Mouse (Mus musculus): ENCODE data around the gene Itfg1. TPM values are rescaled to one million over a fixed set of nuclear protein-coding genes. Genes with fewer than 3 reads are reported as not detected.

Itfg1 gene
- 7.1 and 8.9 TPM in 2 replicates for polyA plus RNA-seq (2012; rRNA removed)
- polyA plus RNA-seq (2014; fragmentation: Nextera tagmentation; extraction: Ambion mirVana) = 24.2 and 26.7 TPM in 2 replicates

DNA sequence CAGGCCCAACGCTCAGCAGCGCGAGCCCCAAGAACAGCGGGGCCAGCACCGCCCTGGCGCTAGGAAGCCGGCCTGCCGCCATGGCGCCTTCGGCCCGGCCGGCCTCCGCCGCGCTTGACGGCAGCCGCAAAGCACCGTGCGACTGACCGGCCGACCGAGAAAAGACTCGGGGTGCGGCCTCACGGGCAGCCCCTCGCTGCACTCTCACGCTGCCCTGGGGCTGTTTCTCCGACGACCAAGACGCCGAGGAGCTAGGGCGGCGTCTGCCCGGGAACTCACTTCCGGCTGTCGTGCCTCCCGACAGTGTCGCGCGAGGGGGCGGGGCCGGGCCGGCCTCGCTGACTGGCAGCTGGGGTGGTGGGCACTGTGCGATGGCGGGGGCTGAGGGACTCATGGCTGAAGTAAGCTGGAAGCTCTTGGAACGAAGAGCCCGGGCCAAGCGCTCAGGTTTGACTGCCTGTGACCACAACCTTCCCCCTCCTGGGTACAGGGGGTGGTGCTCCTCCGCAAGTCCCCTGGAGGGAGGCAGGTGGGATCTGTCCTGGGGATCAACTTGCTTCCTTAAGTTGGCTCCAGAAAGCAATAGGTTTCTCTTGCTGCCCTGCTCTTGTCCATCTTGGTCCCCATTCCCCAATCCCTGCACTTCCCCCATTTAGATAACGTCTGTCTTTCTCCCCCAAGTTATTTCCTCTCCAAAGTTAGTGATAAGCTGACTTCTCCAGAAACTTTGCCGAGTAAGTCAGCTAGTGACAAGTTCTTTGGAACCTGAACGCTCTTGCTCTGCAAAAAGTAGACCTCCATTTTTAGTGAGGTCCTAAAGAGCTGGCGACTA lies at the start of gene Itfg1, which contains the start of gene Phkb:
Gene Itfg1 (minus strand): TSS at position 265 of the 832 bp plus-strand sequence.
Gene Phkb (plus strand): TSS at position 303 of the 832 bp plus-strand sequence.
- Histone ChIP-seq H3K4me2 (ENCODE audit: low read depth) (peak within 1 kb of the TSS; percentile 82), H3K36me3 (replicated peaks; ENCODE audit: control insufficient read depth, insufficient read depth, low read depth) (no peaks in the 10 kb centered on the region; the same call in 1 of the 2 replicates), H3K27ac (peak within 1 kb of the TSS; percentile 68), H3K4me3 (ENCODE audit: insufficient read depth in 1 of 2, low read depth in 2 of 2, low read length in 2 of 2) (peak within 1 kb of the TSS; percentile 79 to 97), H3K9me3 (ENCODE audit: control insufficient read depth, low read length) (no peaks in the 10 kb centered on the region), H3K4me1 (replicated peaks; ENCODE audit: control insufficient read depth in 2 of 2, insufficient read depth in 2 of 2, low read length in 1 of 2) (peaks cover 4 to 9% of the 10 kb centered on the region in 2 experiments), H3K9ac (replicated peaks) (peak within 1 kb of the TSS; percentile 93), H3K27me3 (ENCODE audit: control insufficient read depth, insufficient read depth, low read length) (no peaks in the 10 kb centered on the region)
- DNase-seq (ENCODE audit: low read depth in 3 of 3, low spot score in 3 of 3) = peak; percentile 67 to 74 (median 69)
- peak; percentile 93 for ATAC-seq (ENCODE audit: insufficient read depth)
- TF ChIP-seq CTCF (IDR thresholded peaks at IDR 0.05; ENCODE audit: low read depth) = 0 out of 2 replicates have a peak, but pooled peaks have one; percentile 9
- no peak for TF ChIP-seq EP300 (IDR thresholded peaks at IDR 0.05; ENCODE audit: low read depth)
- WGBS (ENCODE audit: insufficient replicate concordance) = under 1% methylated on average over 54 of the region's 54 CpGs

DNA sequence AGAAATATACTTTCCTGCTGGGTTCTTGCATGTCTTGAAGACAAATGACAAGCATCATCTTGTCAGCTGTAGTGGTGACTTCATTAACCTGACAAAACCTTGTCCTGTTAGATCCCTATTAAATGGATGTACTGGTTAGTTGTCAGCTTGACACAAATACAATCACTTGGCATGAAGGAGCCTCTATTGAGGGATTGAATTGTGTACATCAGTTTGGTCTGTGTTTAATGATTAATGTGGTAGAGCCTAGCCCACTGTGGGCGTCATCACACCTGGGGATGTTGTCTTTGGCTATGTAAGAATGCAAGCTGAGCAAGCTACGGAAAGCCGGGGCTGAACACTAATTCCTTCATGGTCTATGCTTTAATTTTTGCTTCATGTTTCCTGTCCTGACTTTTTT lies 44.1 kb upstream of the Itfg1 start:
- 78% methylated on average over 3 of the region's 3 CpGs for WGBS (ENCODE audit: insufficient replicate concordance)
- H3K27ac ChIP-seq = no peak overlapping the region
- TF ChIP-seq CTCF (IDR thresholded peaks at IDR 0.05; ENCODE audit: low read depth) (no peak), EP300 (IDR thresholded peaks at IDR 0.05; ENCODE audit: low read depth) (no peak)
- no peaks in the 10 kb centered on the region for H3K9me3 ChIP-seq (ENCODE audit: control insufficient read depth, low read length)
- H3K27me3 ChIP-seq (ENCODE audit: control insufficient read depth, insufficient read depth, low read length) = no peaks in the 10 kb centered on the region
- H3K4me1 ChIP-seq (replicated peaks; ENCODE audit: control insufficient read depth in 2 of 2, insufficient read depth in 2 of 2, low read length in 1 of 2) = peaks cover 0 to 4% of the 10 kb centered on the region in 2 experiments; a peak in 2 of 4 replicates
- no peaks in the 10 kb centered on the region for H3K36me3 ChIP-seq (replicated peaks; ENCODE audit: control insufficient read depth, insufficient read depth, low read depth)
- ATAC-seq (ENCODE audit: insufficient read depth) = no peak
- H3K9ac ChIP-seq (replicated peaks) = no peak overlapping the region
- no peak overlapping the region for H3K4me3 ChIP-seq (ENCODE audit: insufficient read depth in 1 of 2, low read depth in 2 of 2, low read length in 2 of 2)
- DNase-seq (ENCODE audit: low read depth in 3 of 3, low spot score in 3 of 3) = no peak
- H3K4me2 ChIP-seq (ENCODE audit: low read depth) = no peak overlapping the region

DNA sequence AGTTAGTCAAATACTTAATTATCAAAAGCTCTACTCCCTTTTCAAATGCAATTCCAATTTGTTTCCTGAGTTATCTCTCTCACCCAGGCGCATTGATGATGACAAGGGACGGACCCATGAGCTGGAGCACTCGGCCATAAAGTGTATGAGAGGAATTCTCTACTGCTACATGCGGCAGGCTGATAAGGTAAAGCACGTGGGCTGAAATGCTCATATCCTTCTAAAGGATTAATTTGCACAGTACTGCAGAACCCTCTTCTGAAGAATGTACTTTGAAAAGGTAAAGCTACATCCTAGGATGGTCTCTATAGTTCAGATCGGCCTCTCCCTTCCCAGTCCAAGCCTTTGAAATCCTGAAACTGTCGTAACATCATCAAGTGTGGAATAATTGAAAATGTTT lies 38.9 kb upstream of the Itfg1 start:
- ATAC-seq (ENCODE audit: insufficient read depth) (peak; percentile 91), DNase-seq (ENCODE audit: low read depth in 3 of 3, low spot score in 3 of 3) (peak; percentile 57 to 73 (median 63))
- Histone ChIP-seq H3K4me2 (ENCODE audit: low read depth) (0 out of 2 replicates have a peak overlapping the region, but pooled peaks have one; percentile 9), H3K36me3 (replicated peaks; ENCODE audit: control insufficient read depth, insufficient read depth, low read depth) (no peaks in the 10 kb centered on the region), H3K4me1 (replicated peaks; ENCODE audit: control insufficient read depth in 2 of 2, insufficient read depth in 2 of 2, low read length in 1 of 2) (peaks cover 0 to 5% of the 10 kb centered on the region in 2 experiments; a peak in 2 of 4 replicates), H3K27ac (no peak overlapping the region), H3K9ac (replicated peaks) (no peak overlapping the region), H3K27me3 (ENCODE audit: control insufficient read depth, insufficient read depth, low read length) (no peaks in the 10 kb centered on the region), H3K4me3 (ENCODE audit: insufficient read depth in 1 of 2, low read depth in 2 of 2, low read length in 2 of 2) (no peak overlapping the region), H3K9me3 (ENCODE audit: control insufficient read depth, low read length) (no peaks in the 10 kb centered on the region)
- peak; percentile 75 for TF ChIP-seq EP300 (IDR thresholded peaks at IDR 0.05; ENCODE audit: low read depth)
- no peak for TF ChIP-seq CTCF (IDR thresholded peaks at IDR 0.05; ENCODE audit: low read depth)
- 42% methylated on average over 7 of the region's 7 CpGs for WGBS (ENCODE audit: insufficient replicate concordance)

DNA sequence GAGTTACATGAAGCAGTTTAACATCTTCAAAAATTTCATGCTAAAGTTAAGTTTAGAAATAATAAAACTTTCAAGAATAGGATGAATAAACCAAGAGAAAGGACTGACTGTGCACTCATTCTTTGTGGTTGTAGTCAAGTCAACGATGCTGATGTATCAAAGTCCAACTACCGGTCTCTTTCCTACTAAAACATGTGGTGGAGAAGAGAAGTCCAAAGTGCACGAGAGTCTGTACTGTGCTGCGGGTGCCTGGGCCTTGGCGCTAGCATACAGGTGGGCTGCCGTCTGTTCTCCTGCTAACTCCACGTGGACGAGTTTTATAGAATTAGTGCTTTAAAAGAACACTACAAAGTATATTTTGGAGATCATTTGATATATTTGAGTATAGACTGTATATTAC lies 37.3 kb upstream of the Itfg1 start:
- no peak for ATAC-seq (ENCODE audit: insufficient read depth)
- Histone ChIP-seq H3K4me2 (ENCODE audit: low read depth) (no peak overlapping the region), H3K4me3 (ENCODE audit: insufficient read depth in 1 of 2, low read depth in 2 of 2, low read length in 2 of 2) (no peak overlapping the region), H3K27me3 (ENCODE audit: control insufficient read depth, insufficient read depth, low read length) (no peaks in the 10 kb centered on the region), H3K4me1 (replicated peaks; ENCODE audit: control insufficient read depth in 2 of 2, insufficient read depth in 2 of 2, low read length in 1 of 2) (peaks cover 0 to 7% of the 10 kb centered on the region in 2 experiments; a peak in 2 of 4 replicates), H3K27ac (no peak overlapping the region), H3K9me3 (ENCODE audit: control insufficient read depth, low read length) (no peaks in the 10 kb centered on the region), H3K9ac (replicated peaks) (no peak overlapping the region), H3K36me3 (replicated peaks; ENCODE audit: control insufficient read depth, insufficient read depth, low read depth) (no peaks in the 10 kb centered on the region)
- 77% methylated on average over 8 of the region's 8 CpGs for WGBS (ENCODE audit: insufficient replicate concordance)
- TF ChIP-seq CTCF (IDR thresholded peaks at IDR 0.05; ENCODE audit: low read depth) (no peak), EP300 (IDR thresholded peaks at IDR 0.05; ENCODE audit: low read depth) (no peak)
- no peak for DNase-seq (ENCODE audit: low read depth in 3 of 3, low spot score in 3 of 3)

DNA sequence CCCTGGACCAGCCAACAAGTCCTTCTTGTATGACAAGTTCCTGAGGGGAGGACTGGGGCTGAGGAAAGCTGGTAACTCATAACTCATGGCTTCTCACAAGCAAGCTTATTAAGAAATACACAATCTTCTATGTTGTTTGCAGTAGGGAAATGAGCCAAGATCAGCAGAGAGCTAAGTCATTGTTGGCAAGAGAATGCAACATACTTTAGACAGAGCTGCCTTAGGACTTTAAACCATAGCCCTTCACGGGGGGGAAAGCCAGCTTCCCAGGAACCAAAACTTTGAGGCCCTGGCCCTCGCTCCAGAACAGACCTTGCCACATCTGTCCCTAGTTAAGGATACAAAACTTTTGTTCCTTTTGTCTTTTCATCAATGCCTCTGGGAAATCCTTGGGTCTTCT lies 30.9 kb upstream of the Itfg1 start:
- 78% methylated on average over 2 of the region's 2 CpGs for WGBS (ENCODE audit: insufficient replicate concordance)
- Histone ChIP-seq H3K36me3 (replicated peaks; ENCODE audit: control insufficient read depth, insufficient read depth, low read depth) (no peaks in the 10 kb centered on the region), H3K4me3 (ENCODE audit: insufficient read depth in 1 of 2, low read depth in 2 of 2, low read length in 2 of 2) (no peak overlapping the region), H3K9ac (replicated peaks) (no peak overlapping the region), H3K4me1 (replicated peaks; ENCODE audit: control insufficient read depth in 2 of 2, insufficient read depth in 2 of 2, low read length in 1 of 2) (peaks cover 0 to 3% of the 10 kb centered on the region in 2 experiments; a peak in 2 of 4 replicates), H3K9me3 (ENCODE audit: control insufficient read depth, low read length) (no peaks in the 10 kb centered on the region), H3K27ac (no peak overlapping the region), H3K27me3 (ENCODE audit: control insufficient read depth, insufficient read depth, low read length) (no peaks in the 10 kb centered on the region), H3K4me2 (ENCODE audit: low read depth) (no peak overlapping the region)
- DNase-seq (ENCODE audit: low read depth in 3 of 3, low spot score in 3 of 3) (no peak), ATAC-seq (ENCODE audit: insufficient read depth) (no peak)
- TF ChIP-seq CTCF (IDR thresholded peaks at IDR 0.05; ENCODE audit: low read depth) (no peak), EP300 (IDR thresholded peaks at IDR 0.05; ENCODE audit: low read depth) (no peak)

All from liver, embryonic 14.5 days (tissue).